Mouse (Mus musculus) kidney, adult 2 months (tissue): ENCODE results near the gene Thoc3.

Experiments used
- CTCF ChIP-seq: fragments of 200-500 bp; conservative IDR thresholded peaks from 2 replicates; pipeline ENCODE4 v1.5.1; 2011; ENCODE audit warnings: low read depth, mild to moderate bottlenecking, control low read depth, low read length, moderate library complexity, mixed read lengths; ENCODE audit not compliant: insufficient read depth, insufficient read length
- POLR2A ChIP-seq: fragments of 200-500 bp; IDR thresholded peaks from one replicate; pipeline ENCODE4 v1.6.1; 2011; ENCODE audit warnings: low read depth, low read length, control low read depth

GRCm38 (mm10) chr13:54471967-54472366 lies 3.3 kb upstream of the Thoc3 start:
- TF ChIP-seq CTCF (no peak), POLR2A (no peak)
